Mouse (Mus musculus) Patski (cell line): ENCODE data around the gene Clcf1. TPM values are rescaled to one million over a fixed set of nuclear protein-coding genes. Genes with fewer than 3 reads are reported as not detected.
A peak's percentile ranks its signal among the peaks of the same experiment; 100 is the strongest.

ENCODE experiments used
- ATAC-seq: fragments of 100-300 bp; one replicate; pipeline ENCODE4 v1.8.0; 2021
- CTCF ChIA-PET: fragments of 350-600 bp; sonication (Branson Sonifier 250); formaldehyde crosslinking; loops from one replicate; lab custom pipeline; 2022; ENCODE audit warnings: inconsistent platforms; lab: Charles Lee
- POLR2A ChIA-PET: fragments of 350-600 bp; sonication (Branson Sonifier 250); formaldehyde crosslinking; loops from one replicate; lab custom pipeline; 2022; ENCODE audit warnings: antibody characterized with exemption, inconsistent platforms; lab: Charles Lee
- DNase-seq: peaks from one replicate; pipeline ENCODE4 v3.0.0-alpha.2; 2011; ENCODE audit warnings: low read depth, low spot score
- H3K27me3 ChIP-seq: fragments of 371-371 bp; one replicate; pipeline ENCODE4 v1.5.1; 2021
- CTCF ChIP-seq: fragments of 100-300 bp; IDR thresholded peaks from one replicate; pipeline ENCODE4 v1.5.1; 2021
- in situ Hi-C: fragments of 300-500 bp; cut with MboI; formaldehyde crosslinking; loops from 3 replicates; pipeline ENCODE4 v1.11.1; 2018; ENCODE audit warnings: low pct_unique_long_range_greater_than_20kb, mixed read lengths
- polyA plus RNA-seq: library from polyadenylated mRNA; unstranded; gene quantifications from one replicate; pipeline ENCODE4 v1.2.3, GENCODE M21; 2021

The Clcf1 gene
- polyA plus RNA-seq, 1 experiment from 2014 or later, result 122 TPM

DNA sequence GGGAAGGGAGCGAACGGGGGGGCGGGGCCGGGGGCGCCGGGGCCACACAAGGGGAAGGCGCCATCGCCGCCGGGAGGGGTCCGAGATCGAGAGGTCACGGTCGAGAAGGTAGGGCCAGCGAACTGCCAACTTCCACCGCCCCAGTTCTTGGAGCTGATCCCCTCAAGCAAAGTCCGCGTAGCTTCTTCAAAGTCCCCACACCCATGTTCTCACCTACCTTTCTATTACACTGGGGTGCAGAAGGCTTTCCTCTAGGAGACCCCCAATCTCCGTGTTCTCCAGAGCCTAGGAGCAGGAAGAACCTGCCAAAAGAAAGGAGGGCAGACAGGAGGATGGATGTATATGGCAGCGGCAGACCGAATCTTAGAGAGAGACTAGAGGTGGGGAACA is 1.4 kb downstream of the Clcf1 start:
- TF ChIP-seq CTCF, result no peak
- in situ Hi-C loops, result no loop called here
- POLR2A ChIA-PET, result interaction anchor here (0.6 to 16.4 kb wide), 5 partner anchors 13 to 638 kb away, joined by 3 to 199 read pairs (median 6); partner anchors contain the start of gene Pold4
- no peak for DNase-seq
- H3K27me3 ChIP-seq, result no peaks in the 10 kb centered on the region
- ATAC-seq, result no peak
- CTCF ChIA-PET, result interaction anchor here (17.4 to 20.5 kb wide), 2 partner anchors 3 to 10 kb away, joined by 396 read pairs; partner anchors contain the start of genes AC109138.7, Clcf1 and Pold4

DNA sequence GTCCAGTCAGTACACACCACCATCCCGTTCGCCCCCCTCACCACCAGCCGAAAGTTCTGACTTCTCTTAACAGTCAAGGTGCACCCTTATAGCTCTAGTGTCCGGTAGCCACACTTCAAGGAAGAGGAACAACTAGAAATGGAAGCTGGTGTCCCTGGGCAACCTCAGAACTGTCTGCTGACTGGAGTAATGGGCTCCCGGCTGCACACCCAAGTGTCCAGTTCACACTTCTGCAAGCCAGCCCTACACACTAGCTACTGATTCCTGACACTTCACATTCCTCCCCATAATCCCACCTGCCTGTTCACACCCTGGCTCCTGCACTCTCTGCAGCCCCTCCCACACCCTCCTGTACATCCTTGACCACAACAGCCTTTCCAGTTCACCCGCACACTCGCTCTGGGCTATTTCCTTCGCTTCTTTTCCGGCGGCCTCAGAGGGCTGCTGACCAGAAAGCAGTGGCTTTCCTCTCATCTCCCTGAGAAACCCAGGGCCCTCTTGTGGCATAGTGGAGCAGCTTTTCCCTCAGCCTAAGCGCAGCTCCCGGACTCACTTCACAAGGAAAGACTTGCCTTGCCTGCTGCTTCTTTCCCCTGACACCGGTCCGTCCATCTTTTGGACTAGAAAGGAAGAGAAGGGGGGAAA is 2.1 kb downstream of the Clcf1 start:
- no peaks in the 10 kb centered on the region for H3K27me3 ChIP-seq
- DNase-seq (no peak), ATAC-seq (no peak)
- in situ Hi-C loops, result no loop called here
- ChIA-PET POLR2A (interaction anchor here (0.6 to 16.4 kb wide), 7 partner anchors 9 to 639 kb away, joined by 3 to 199 read pairs (median 7); partner anchors contain the start of gene Pold4), CTCF (interaction anchor here (17.4 to 20.5 kb wide), 2 partner anchors 4 to 10 kb away, joined by 396 read pairs; partner anchors contain the start of genes AC109138.7, Clcf1 and Pold4)
- TF ChIP-seq CTCF, result no peak

DNA sequence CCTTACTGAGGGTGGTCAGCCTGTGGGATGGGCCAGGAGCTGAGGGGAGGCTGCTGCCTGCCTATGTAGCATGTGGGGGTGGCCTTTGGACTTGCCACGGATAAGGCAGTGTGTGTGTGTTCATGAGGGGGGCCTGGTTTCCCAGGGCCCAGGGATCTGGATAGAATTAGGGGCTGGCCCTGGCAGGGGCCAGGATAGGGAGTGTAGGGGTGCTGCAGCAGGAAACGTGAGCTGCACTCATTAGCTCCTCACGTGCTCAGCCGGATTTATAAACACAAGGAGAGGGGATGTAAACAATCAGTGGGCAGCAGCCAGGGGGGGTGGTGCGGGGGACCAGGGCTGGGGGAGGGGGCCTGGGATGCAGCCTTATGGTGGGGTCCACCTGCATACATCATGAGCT is 3.1 kb downstream of the Clcf1 start:
- in situ Hi-C loops, result no loop called here
- no peak for TF ChIP-seq CTCF
- H3K27me3 ChIP-seq, result no peaks in the 10 kb centered on the region
- DNase-seq (no peak), ATAC-seq (no peak)
- CTCF ChIA-PET, result interaction anchor here (0.9 to 20.5 kb wide), 4 partner anchors 5 to 92 kb away, joined by 3 to 396 read pairs (median 200); partner anchors contain the start of genes AC109138.7, Clcf1, Pold4 and Rad9a
- POLR2A ChIA-PET, result interaction anchor here (0.8 to 16.4 kb wide), 7 partner anchors 8 to 52 kb away, joined by 3 to 199 read pairs (median 4); partner anchors contain the start of genes Pold4, Ppp1ca and Rad9a

DNA sequence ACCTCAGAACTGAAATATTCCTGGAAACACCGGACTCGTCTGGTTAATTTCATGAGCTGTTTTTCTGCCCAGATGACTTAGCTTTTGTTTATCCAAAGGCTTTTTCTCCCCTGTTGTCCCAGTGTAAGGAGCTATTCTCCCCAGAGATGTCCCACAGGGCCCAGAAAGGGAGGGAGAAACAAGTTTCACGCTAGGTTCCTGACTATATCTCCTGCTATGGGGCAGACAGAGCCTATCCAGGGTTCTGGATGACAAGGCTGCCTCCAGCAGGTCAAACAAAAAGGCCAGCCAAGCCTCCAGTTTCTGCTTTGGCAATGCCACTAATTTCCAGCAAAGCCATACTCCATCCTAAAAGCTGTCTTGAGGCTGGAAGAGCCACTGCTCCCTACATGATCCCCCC is 3.8 kb downstream of the Clcf1 start:
- in situ Hi-C loops, result no loop called here
- ChIA-PET POLR2A (interaction anchor here (1.0 to 16.4 kb wide), 6 partner anchors 9 to 53 kb away, joined by 3 to 199 read pairs (median 4); partner anchors contain the start of genes Pold4 and Rad9a), CTCF (interaction anchor here (0.9 to 20.5 kb wide), 4 partner anchors 6 to 93 kb away, joined by 3 to 396 read pairs (median 200); partner anchors contain the start of genes AC109138.7, Clcf1, Pold4 and Rad9a)
- ATAC-seq (no peak), DNase-seq (peak; percentile 85)
- TF ChIP-seq CTCF, result no peak
- H3K27me3 ChIP-seq, result no peaks in the 10 kb centered on the region

DNA sequence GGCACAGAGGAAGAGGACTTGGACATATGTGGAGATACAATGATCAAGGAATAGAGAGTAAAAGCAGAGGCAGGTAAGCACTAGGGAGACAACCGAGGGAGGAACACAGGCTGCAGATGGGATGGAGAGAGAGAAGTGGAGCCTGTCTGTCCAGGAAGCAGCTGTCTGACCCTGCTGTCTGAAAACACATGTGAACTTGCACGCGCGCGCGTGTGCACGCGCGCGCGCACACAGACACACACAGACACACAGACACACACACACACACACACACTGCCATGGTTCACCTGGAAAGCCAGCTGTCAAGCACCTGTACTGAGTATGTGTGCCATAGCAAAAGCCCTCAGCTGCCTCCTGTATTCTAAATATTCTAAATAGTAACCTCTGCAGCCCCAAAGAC is 4.3 kb downstream of the Clcf1 start:
- TF ChIP-seq CTCF, result no peak
- ATAC-seq, result no peak
- ChIA-PET CTCF (interaction anchor here (0.9 to 20.5 kb wide), 5 partner anchors 6 to 93 kb away, joined by 3 to 396 read pairs (median 5); partner anchors contain the start of genes AC109138.7, Clcf1, Pold4 and Rad9a), POLR2A (interaction anchor here (0.9 to 16.4 kb wide), 6 partner anchors 9 to 46 kb away, joined by 3 to 199 read pairs (median 4); partner anchors contain the start of genes Pold4 and Rad9a)
- no peaks in the 10 kb centered on the region for H3K27me3 ChIP-seq
- DNase-seq, result no peak
- in situ Hi-C loops, result no loop called here

DNA sequence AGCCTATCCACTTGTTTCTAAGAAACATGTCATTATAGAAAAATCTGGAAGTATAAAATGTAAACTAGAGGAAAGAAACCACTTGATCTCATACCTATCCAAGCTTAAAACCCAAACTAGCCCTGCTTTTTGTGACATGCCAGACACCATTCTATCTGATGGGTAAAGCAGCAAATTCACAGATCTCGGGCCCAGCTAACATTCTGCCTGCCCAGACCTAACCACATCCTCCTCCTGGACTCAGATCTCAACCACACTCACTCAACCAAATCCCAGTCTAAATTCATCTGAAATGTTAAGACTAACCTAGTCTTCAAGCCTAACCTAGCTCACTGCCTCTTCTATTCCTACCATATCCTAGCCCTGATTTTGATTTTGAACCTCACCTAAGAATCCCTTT is 4.7 kb downstream of the Clcf1 start:
- CTCF ChIA-PET, result interaction anchor here (1.2 to 20.5 kb wide), 3 partner anchors 7 to 36 kb away, joined by 5 to 396 read pairs (median 396); partner anchors contain the start of genes AC109138.7, Clcf1 and Pold4
- ATAC-seq (no peak), DNase-seq (no peak)
- POLR2A ChIA-PET, result interaction anchor here (0.9 to 16.4 kb wide), 5 partner anchors 8 to 17 kb away, joined by 3 to 199 read pairs (median 17); partner anchors contain the start of genes Pold4 and Rad9a
- TF ChIP-seq CTCF, result no peak
- H3K27me3 ChIP-seq, result no peaks in the 10 kb centered on the region
- in situ Hi-C loops, result no loop called here

DNA sequence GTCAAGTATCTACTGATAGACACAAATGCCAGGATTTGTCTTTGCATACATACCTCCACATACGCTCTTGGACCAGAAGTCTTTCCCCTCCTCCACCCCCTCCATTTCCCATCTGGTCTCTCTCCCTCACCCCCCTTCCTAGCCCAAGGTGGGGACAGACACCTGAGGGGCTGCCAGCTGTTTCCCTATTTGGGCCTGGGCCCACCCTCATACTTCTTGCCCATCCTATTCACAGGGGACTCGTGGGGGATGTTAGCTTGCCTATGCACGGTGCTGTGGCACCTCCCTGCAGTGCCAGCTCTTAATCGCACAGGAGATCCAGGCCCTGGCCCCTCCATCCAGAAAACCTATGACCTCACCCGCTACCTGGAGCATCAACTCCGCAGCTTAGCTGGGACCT is 5.9 kb downstream of the Clcf1 start:
- POLR2A ChIA-PET, result interaction anchor here (1.5 to 16.4 kb wide), 4 partner anchors 9 to 19 kb away, joined by 3 to 199 read pairs (median 20); partner anchors contain the start of genes Pold4 and Rad9a
- DNase-seq, result no peak
- in situ Hi-C loops, result no loop called here
- H3K27me3 ChIP-seq, result no peaks in the 10 kb centered on the region
- CTCF ChIA-PET, result interaction anchor here (1.1 to 20.5 kb wide), 3 partner anchors 6 to 50 kb away, joined by 3 to 396 read pairs (median 396); partner anchors contain the start of genes AC109138.7, Clcf1 and Pold4
- no peak for ATAC-seq
- TF ChIP-seq CTCF, result no peak

DNA sequence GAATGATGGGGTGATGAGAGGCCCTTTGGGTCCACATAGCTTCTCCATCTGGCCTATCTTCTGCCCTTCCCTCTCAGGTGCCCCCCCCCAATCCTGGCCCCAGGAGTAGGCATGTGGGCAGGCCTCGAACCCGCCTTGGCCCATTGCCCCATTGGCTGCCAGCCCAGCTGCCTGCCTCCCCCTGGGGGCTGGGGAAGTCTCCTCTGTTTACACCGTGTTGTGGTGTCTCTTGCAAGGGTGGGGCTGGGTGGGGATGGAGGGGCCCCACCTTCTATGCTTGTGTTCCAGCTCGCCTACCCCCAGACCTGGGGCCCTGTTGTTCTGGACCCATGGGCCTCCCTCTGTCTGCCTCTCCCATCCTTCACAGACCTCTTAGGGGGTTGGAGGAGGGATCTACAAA is 6.4 kb downstream of the Clcf1 start:
- in situ Hi-C loops, result no loop called here
- no peaks in the 10 kb centered on the region for H3K27me3 ChIP-seq
- CTCF ChIA-PET, result interaction anchor here (1.1 to 20.5 kb wide), 3 partner anchors 5 to 50 kb away, joined by 3 to 396 read pairs (median 396); partner anchors contain the start of genes AC109138.7, Clcf1 and Pold4
- no peak for TF ChIP-seq CTCF
- no peak for ATAC-seq
- POLR2A ChIA-PET, result interaction anchor here (1.5 to 16.4 kb wide), 4 partner anchors 9 to 19 kb away, joined by 3 to 199 read pairs (median 20); partner anchors contain the start of genes Pold4 and Rad9a
- DNase-seq, result no peak

DNA sequence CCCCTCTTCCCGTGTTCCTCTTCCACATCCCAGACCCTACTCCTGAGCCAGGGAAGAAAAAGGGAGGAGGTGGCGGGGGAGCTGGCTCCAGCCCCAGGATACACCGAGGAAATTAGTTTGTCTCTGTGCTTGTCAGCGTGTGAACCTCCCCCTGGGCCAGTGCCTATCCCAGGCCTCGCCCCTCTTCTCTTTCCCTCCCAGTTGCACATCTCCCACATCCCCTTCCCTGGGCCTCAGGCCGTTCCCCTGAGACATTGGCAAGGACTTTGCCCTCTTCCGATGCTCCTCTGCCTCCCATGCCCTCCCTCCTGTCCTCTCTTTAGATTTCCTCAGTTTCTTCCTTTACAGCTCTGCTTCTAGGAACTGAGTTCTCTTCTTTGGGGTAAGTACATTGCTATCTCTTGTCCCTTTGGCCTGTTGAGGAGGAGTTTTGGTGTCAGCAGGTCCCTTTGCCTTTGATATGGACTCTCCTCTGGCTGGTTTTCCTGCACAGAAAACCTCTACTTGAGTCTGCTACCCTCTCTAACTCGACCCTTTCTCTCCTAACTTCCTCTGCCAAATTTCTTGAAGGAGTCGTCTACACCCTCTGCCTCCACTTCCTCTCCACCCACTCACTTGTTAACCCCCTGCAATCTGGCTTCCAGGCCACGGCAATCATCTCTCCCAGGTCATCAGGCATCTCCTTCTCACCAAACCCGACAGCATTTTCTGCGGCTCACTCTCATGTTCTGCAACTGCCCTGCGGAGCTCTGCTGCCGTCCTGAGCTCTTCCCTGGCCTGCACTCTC is 7.1 kb downstream of the Clcf1 start:
- POLR2A ChIA-PET, result interaction anchor here (1.5 to 16.4 kb wide), 3 partner anchors 9 to 13 kb away, joined by 9 to 199 read pairs (median 23); partner anchors contain the start of gene Pold4
- no peak for DNase-seq
- no peak for TF ChIP-seq CTCF
- ATAC-seq, result no peak
- in situ Hi-C loops, result no loop called here
- CTCF ChIA-PET, result interaction anchor here (17.4 to 20.5 kb wide), 2 partner anchors 5 to 9 kb away, joined by 396 read pairs; partner anchors contain the start of genes AC109138.7, Clcf1 and Pold4
- no peaks in the 10 kb centered on the region for H3K27me3 ChIP-seq
